Mouse (Mus musculus): Measurements from ENCODE around the gene Trim39. TPM values are rescaled to one million over a fixed set of nuclear protein-coding genes. Genes with fewer than 3 reads are reported as not detected.

The Trim39 gene
- polyA plus RNA-seq, 1 experiment from 2014 or later = 16.8 TPM

- H3K9ac ChIP-seq (ENCODE audit: low read length) = peak overlapping the region; percentile 81
- H3K36me3 ChIP-seq (ENCODE audit: control insufficient read depth, insufficient read depth, low read length) = peaks cover 19% of the 10 kb centered on the region
- no peaks in the 10 kb centered on the region for H3K9me3 ChIP-seq (ENCODE audit: control insufficient read depth, low read length)
- H3K4me1 ChIP-seq (replicated peaks; ENCODE audit: control insufficient read depth, insufficient read depth, low read length) = peaks cover 8% of the 10 kb centered on the region
- peak overlapping the region; percentile 71 for H3K4me3 ChIP-seq (ENCODE audit: low read length)
- H3K4me2 ChIP-seq (ENCODE audit: low read depth, low read length) = peak overlapping the region; percentile 58
- WGBS = 0% methylated on average over 37 of the region's 37 CpGs
- peak; percentile 96 for ATAC-seq (ENCODE audit: low read depth)
- no peaks in the 10 kb centered on the region for H3K27me3 ChIP-seq (ENCODE audit: control insufficient read depth, insufficient read depth, low read depth, low read length)
- H3K27ac ChIP-seq (ENCODE audit: low read length) = peak overlapping the region; percentile 78
Observed at GRCm38 (mm10) chr17:36257241-36257947, 14.7 kb downstream of the Trim39 start.

DNA sequence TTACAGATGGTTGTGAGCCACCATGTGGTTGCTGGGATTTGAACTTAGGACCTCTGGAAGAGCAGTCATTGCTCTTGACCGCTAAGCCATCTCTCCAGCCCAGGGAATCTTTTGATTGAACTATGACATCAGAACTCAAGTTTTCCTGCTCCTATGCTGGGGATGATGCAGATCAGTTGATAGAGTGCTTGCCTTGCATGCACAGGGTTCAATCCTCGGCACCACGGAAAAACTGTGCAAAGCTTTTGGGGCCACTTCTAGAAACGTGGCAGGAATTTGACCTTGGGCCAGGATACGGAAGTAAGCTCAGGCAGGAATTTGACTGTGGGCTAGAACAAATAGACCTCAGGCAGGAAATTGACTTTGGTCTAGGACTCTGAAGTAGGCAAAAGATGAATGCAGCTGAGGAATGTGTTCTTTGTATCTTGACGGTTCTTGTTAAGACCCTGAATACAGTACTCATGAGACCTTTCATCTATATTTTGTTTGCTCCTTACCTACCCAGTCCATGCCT, 18.9 kb downstream of the Trim39 start:
- 27% methylated on average over 6 of the region's 6 CpGs for WGBS
- peak overlapping the region; percentile 91 for H3K27ac ChIP-seq (ENCODE audit: low read length)
- peaks cover 17% of the 10 kb centered on the region for H3K4me1 ChIP-seq (replicated peaks; ENCODE audit: control insufficient read depth, insufficient read depth, low read length)
- no peak overlapping the region for H3K4me2 ChIP-seq (ENCODE audit: low read depth, low read length)
- H3K4me3 ChIP-seq (ENCODE audit: low read length) = no peak overlapping the region
- 0 out of 2 replicates have a peak, but pooled peaks have one; percentile 7 for ATAC-seq (ENCODE audit: low read depth)
- H3K27me3 ChIP-seq (ENCODE audit: control insufficient read depth, insufficient read depth, low read depth, low read length) = peaks cover 7% of the 10 kb centered on the region
- H3K9ac ChIP-seq (ENCODE audit: low read length) = no peak overlapping the region
- H3K9me3 ChIP-seq (ENCODE audit: control insufficient read depth, low read length) = no peaks in the 10 kb centered on the region
- H3K36me3 ChIP-seq (ENCODE audit: control insufficient read depth, insufficient read depth, low read length) = peaks cover 5% of the 10 kb centered on the region; the same call in 1 of the 2 replicates

DNA sequence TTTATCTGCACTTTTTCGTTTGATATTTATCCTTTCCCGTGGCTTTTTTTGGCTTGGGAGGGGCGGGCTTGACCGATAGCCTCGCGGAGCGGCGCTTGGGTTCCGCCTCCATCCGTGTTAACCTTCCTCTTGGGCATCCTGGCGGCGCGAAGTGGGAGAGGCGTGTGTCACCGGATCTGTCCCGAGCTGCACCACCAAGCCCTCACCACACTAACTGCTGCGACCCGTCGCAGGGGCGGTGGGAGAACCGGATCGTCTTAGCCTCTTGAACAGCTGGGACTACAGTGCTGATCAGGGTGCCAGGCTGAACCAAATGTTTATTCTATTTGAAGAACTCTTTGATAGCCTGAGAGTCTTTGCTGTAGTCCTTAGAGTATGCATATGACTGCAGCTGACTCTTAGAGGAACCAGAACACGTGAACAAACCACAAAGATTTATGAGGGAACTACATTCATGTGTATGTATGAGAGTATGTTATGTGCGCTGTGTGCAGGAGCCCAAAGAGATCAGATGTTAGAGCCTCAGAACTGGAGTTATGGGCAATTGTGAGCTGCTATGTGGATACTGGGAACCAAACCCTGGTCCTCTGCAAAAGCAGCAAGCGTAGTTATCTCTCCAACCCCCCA, 19.7 kb downstream of the Trim39 start:
- Histone ChIP-seq H3K4me2 (ENCODE audit: low read depth, low read length) (peak overlapping the region; percentile 68), H3K4me1 (replicated peaks; ENCODE audit: control insufficient read depth, insufficient read depth, low read length) (peaks cover 17% of the 10 kb centered on the region), H3K27me3 (ENCODE audit: control insufficient read depth, insufficient read depth, low read depth, low read length) (peaks cover 7% of the 10 kb centered on the region), H3K9me3 (ENCODE audit: control insufficient read depth, low read length) (no peaks in the 10 kb centered on the region), H3K36me3 (ENCODE audit: control insufficient read depth, insufficient read depth, low read length) (peaks cover 5% of the 10 kb centered on the region; the same call in 1 of the 2 replicates), H3K4me3 (ENCODE audit: low read length) (peak overlapping the region; percentile 46), H3K9ac (ENCODE audit: low read length) (peak overlapping the region; percentile 59), H3K27ac (ENCODE audit: low read length) (peak overlapping the region; percentile 91)
- ATAC-seq (ENCODE audit: low read depth) = peak; percentile 75
- WGBS = 6% methylated on average over 25 of the region's 25 CpGs

DNA sequence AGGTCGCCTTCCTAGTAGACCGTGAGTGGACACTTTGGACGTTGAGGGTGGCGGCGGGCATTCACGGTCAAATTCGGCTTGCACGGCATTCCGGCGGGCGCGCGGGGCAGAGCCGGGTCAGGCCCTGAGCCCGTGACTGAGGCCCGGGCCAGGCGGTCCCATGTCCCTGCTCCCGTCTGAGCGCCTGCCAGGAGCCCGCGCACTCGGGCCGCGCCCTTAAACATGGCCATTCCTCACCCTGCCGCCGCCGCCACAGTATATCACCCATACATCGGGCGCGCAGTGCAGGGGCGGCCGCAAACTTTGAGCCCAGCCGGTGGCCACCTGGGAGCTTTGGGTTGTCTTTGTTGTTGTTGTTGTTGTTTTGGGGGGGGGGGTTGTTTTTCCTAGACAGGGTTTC, 23.2 kb downstream of the Trim39 start:
- ATAC-seq (ENCODE audit: low read depth) = peak; percentile 43; the same call in 1 of the 2 replicates
- H3K4me3 ChIP-seq (ENCODE audit: low read length) = peak overlapping the region; percentile 21; the same call in 1 of the 2 replicates
- H3K9ac ChIP-seq (ENCODE audit: low read length) = peak overlapping the region; percentile 54
- peaks cover 7% of the 10 kb centered on the region for H3K27me3 ChIP-seq (ENCODE audit: control insufficient read depth, insufficient read depth, low read depth, low read length)
- WGBS = 19% methylated on average over 33 of the region's 33 CpGs
- no peaks in the 10 kb centered on the region for H3K36me3 ChIP-seq (ENCODE audit: control insufficient read depth, insufficient read depth, low read length)
- no peaks in the 10 kb centered on the region for H3K9me3 ChIP-seq (ENCODE audit: control insufficient read depth, low read length)
- H3K27ac ChIP-seq (ENCODE audit: low read length) = no peak overlapping the region
- H3K4me1 ChIP-seq (replicated peaks; ENCODE audit: control insufficient read depth, insufficient read depth, low read length) = peaks cover 12% of the 10 kb centered on the region
- H3K4me2 ChIP-seq (ENCODE audit: low read depth, low read length) = peak overlapping the region; percentile 46

GRCm38 (mm10) chr17:36245741-36246140, 26.3 kb downstream of the Trim39 start:
- ATAC-seq (ENCODE audit: low read depth) = no peak
- Histone ChIP-seq H3K27me3 (ENCODE audit: control insufficient read depth, insufficient read depth, low read depth, low read length) (peaks cover 7% of the 10 kb centered on the region), H3K4me2 (ENCODE audit: low read depth, low read length) (no peak overlapping the region), H3K4me1 (replicated peaks; ENCODE audit: control insufficient read depth, insufficient read depth, low read length) (peaks cover 7% of the 10 kb centered on the region; the same call in 1 of the 2 replicates), H3K36me3 (ENCODE audit: control insufficient read depth, insufficient read depth, low read length) (no peaks in the 10 kb centered on the region), H3K4me3 (ENCODE audit: low read length) (no peak overlapping the region), H3K9ac (ENCODE audit: low read length) (no peak overlapping the region), H3K9me3 (ENCODE audit: control insufficient read depth, low read length) (no peaks in the 10 kb centered on the region), H3K27ac (ENCODE audit: low read length) (no peak overlapping the region)
- 81% methylated on average over 2 of the region's 2 CpGs for WGBS

DNA sequence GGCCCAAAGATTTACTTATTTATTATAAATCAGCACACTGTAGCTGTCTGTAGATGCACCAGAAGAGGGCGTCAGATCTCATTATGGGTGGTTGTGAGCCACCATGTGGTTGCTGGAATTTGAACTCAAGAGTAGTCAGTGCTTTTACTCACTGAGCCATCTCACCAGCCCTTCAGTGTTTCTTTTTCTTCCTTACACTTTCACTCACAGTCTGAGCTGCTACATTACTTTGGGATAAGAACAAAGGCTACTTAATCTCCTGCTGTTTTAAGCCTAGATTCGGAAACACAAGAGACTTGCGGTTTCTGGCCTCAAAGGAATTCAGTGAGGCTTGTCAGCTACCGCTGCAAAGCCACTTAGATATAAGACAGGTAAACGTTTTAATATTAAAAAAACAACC, 28.0 kb downstream of the Trim39 start:
- Histone ChIP-seq H3K9me3 (ENCODE audit: control insufficient read depth, low read length) (no peaks in the 10 kb centered on the region), H3K4me1 (replicated peaks; ENCODE audit: control insufficient read depth, insufficient read depth, low read length) (peaks cover 12% of the 10 kb centered on the region; the same call in 1 of the 2 replicates), H3K9ac (ENCODE audit: low read length) (no peak overlapping the region), H3K4me3 (ENCODE audit: low read length) (no peak overlapping the region), H3K27ac (ENCODE audit: low read length) (no peak overlapping the region), H3K36me3 (ENCODE audit: control insufficient read depth, insufficient read depth, low read length) (no peaks in the 10 kb centered on the region), H3K27me3 (ENCODE audit: control insufficient read depth, insufficient read depth, low read depth, low read length) (peaks cover 3% of the 10 kb centered on the region), H3K4me2 (ENCODE audit: low read depth, low read length) (no peak overlapping the region)
- no peak for ATAC-seq (ENCODE audit: low read depth)
- WGBS = 37% methylated on average over 5 of the region's 5 CpGs

GRCm38 (mm10) chr17:36240637-36241213, 31.3 kb downstream of the Trim39 start:
- peak; percentile 58 for ATAC-seq (ENCODE audit: low read depth)
- H3K27ac ChIP-seq (ENCODE audit: low read length) = peak overlapping the region; percentile 71
- no peak overlapping the region; the same call in 1 of the 2 replicates for H3K4me3 ChIP-seq (ENCODE audit: low read length)
- peaks cover 7% of the 10 kb centered on the region; the same call in 1 of the 2 replicates for H3K4me1 ChIP-seq (replicated peaks; ENCODE audit: control insufficient read depth, insufficient read depth, low read length)
- H3K4me2 ChIP-seq (ENCODE audit: low read depth, low read length) = peak overlapping the region; percentile 6
- H3K9me3 ChIP-seq (ENCODE audit: control insufficient read depth, low read length) = no peaks in the 10 kb centered on the region
- peaks cover 3% of the 10 kb centered on the region; the same call in 1 of the 2 replicates for H3K27me3 ChIP-seq (ENCODE audit: control insufficient read depth, insufficient read depth, low read depth, low read length)
- peak overlapping the region; percentile 44; the same call in 1 of the 2 replicates for H3K9ac ChIP-seq (ENCODE audit: low read length)
- WGBS = 4% methylated on average over 5 of the region's 5 CpGs
- no peaks in the 10 kb centered on the region for H3K36me3 ChIP-seq (ENCODE audit: control insufficient read depth, insufficient read depth, low read length)

DNA sequence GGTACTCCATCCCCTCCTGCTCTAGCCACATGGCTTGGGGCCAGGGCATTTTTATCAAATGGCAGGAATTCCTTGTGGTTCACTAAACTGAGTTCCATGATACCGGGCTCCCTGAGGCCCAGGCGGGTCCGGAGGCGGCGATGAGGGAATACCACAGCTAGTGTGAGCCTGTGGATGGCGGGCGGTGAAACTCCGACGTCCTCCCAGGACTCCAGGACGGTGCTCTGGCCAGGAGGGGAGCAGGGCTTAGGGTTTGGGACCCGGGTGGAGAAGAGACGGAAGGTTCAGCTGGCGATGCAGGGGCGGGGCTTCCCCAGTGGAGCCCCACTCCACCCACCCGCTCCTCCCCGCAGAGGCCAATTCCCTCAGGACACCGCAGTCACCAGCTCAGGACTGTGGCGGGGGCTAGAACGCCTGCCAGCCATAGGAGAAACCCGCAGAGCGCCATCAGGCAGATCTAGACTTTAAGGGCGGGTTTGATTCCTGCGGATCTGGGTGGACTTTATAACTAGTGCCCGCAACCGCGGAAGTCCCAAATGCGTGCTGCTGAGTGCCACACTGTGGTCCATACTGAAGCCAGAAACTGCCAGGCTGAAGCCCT, 34.6 kb downstream of the Trim39 start:
- Histone ChIP-seq H3K27ac (ENCODE audit: low read length) (0 out of 2 replicates have a peak overlapping the region, but pooled peaks have one; percentile 1), H3K9me3 (ENCODE audit: control insufficient read depth, low read length) (no peaks in the 10 kb centered on the region), H3K27me3 (ENCODE audit: control insufficient read depth, insufficient read depth, low read depth, low read length) (peaks cover 3% of the 10 kb centered on the region; the same call in 1 of the 2 replicates), H3K4me3 (ENCODE audit: low read length) (peak overlapping the region; percentile 53), H3K4me2 (ENCODE audit: low read depth, low read length) (peak overlapping the region; percentile 69), H3K4me1 (replicated peaks; ENCODE audit: control insufficient read depth, insufficient read depth, low read length) (peaks cover 7% of the 10 kb centered on the region; the same call in 1 of the 2 replicates), H3K36me3 (ENCODE audit: control insufficient read depth, insufficient read depth, low read length) (no peaks in the 10 kb centered on the region), H3K9ac (ENCODE audit: low read length) (peak overlapping the region; percentile 67)
- 2% methylated on average over 26 of the region's 27 CpGs for WGBS
- peak; percentile 81 for ATAC-seq (ENCODE audit: low read depth)
